Mouse (Mus musculus) olfactory bulb, adult 2 months (tissue): ENCODE measurements around the gene Ptprg.

ENCODE experiments used
- CTCF ChIP-seq: fragments of 200-500 bp; IDR thresholded peaks from 2 replicates; pipeline ENCODE4 v1.5.1; 2012; ENCODE audit warnings: low read depth, mild to moderate bottlenecking, low read length, moderate library complexity; ENCODE audit not compliant: insufficient read depth
- POLR2A ChIP-seq: fragments of 200-500 bp; IDR thresholded peaks from 2 replicates; pipeline ENCODE4 v1.6.1; 2012; ENCODE audit warnings: mild to moderate bottlenecking, low read depth, low read length, moderate library complexity; ENCODE audit not compliant: insufficient read depth

DNA sequence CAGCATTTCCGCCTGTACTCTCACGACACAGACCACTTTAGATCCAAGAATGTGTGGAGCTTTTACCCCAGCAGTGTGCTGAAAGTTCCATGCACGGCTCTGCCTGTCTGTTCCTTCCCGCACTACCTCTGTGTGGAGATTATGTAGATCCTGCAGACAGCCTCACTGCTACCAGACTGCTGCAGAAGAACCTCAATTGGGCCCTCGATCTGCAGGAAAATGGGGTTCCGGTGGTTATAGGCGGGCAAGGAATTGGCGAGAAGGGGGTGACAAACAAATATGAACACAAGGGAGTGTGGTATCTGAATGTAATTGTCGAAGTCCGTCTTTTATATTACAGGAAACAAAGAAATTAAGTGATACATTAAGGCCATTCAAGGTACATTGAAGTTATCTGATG, 410.5 kb downstream of the Ptprg start:
- TF ChIP-seq CTCF (no peak), POLR2A (no peak)
